Mouse (Mus musculus) bone marrow, adult 2 months (tissue): ENCODE data around the gene Ppm1n.

Source experiments
- CTCF ChIP-seq: fragments of 200-500 bp; IDR thresholded peaks from 2 replicates; pipeline ENCODE4 v1.5.1; 2011; ENCODE audit warnings: low read length, control low read depth; ENCODE audit not compliant: control insufficient read depth, insufficient read depth
- POLR2A ChIP-seq: fragments of 200-500 bp; IDR thresholded peaks from 2 replicates; pipeline ENCODE4 v1.6.1; 2011; ENCODE audit warnings: low read depth, mild to moderate bottlenecking, control low read depth, low read length, borderline replicate concordance; ENCODE audit not compliant: control insufficient read depth

- TF ChIP-seq CTCF (no peak), POLR2A (no peak)
Observed at GRCm38 (mm10) chr7:19230041-19230580, 49.8 kb downstream of the Ppm1n start.
